Mouse (Mus musculus) embryo, embryonic 10 days (tissue): ENCODE results near the gene Crtc1.

Source experiments
- DNase-seq: peaks from one replicate; pipeline ENCODE4 v3.0.0-alpha.2; 2015; ENCODE audit warnings: low spot score

Gene Crtc1

GRCm38 (mm10) chr8:70462516-70462813 lies 23.1 kb upstream of the Crtc1 start:
- DNase-seq = no peak

- no peak for DNase-seq
Observed at GRCm38 (mm10) chr8:70461765-70462515, 22.6 kb upstream of the Crtc1 start.

GRCm38 (mm10) chr8:70460606-70461005 lies 21.2 kb upstream of the Crtc1 start:
- no peak for DNase-seq

- DNase-seq = no peak
Observed at GRCm38 (mm10) chr8:70460199-70460598, 20.8 kb upstream of the Crtc1 start.

DNA sequence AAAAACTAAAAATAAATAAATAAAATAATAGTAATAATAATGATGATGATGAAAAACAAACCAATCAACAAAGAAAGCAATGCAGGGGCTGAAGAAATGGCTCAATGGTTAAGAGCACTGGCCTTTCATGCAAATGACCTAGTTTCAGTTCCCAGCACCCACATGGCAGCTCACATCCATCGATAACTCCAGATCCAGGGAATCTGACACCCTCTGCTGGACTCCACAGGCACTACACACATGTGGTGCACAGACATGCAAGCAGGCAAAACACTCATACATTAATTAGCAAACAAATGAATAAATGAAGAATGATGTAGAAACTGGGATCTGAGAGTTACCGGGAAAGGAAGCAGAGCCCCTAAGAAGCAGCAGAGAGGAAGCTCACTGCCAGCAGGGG lies 20.3 kb upstream of the Crtc1 start:
- DNase-seq = no peak

DNA sequence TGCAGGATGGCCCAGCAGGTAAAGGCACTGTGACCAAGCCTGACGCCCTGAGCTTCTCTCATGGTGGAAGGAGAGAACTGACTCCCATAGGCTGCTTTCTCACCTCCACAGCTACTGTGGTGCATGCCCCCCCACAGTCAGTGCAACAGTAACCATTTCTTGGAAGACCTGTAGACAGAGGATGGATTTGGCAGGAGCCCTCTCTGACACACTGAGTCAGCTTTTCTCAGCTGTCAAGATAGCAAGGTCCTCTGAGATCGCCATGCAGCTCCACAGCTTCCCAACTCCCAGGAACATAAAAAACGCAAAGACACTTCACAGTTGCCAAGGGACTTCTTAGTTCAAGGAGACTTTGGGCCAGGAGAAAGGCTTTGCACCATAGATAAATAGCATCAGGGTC lies 19.1 kb upstream of the Crtc1 start:
- DNase-seq = no peak

DNA sequence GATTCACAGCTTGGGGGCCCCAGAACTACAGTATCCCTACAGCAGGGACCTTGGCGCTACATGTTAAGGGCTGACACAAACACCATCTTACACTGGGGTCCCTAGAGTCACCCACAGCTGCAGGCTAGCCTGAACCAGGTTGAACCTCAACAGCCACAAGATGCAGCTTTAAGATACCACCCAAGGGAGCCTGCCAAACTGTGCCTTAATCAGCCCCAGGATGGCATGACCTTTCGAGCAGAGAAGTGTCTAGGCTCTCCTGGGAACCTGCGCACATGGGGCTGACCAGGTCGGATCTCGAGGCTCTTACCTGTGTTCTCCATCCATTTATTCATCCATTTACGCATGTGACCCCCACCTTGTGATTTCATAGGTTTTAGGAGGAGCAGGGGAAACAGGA lies 18.5 kb upstream of the Crtc1 start:
- no peak for DNase-seq

DNA sequence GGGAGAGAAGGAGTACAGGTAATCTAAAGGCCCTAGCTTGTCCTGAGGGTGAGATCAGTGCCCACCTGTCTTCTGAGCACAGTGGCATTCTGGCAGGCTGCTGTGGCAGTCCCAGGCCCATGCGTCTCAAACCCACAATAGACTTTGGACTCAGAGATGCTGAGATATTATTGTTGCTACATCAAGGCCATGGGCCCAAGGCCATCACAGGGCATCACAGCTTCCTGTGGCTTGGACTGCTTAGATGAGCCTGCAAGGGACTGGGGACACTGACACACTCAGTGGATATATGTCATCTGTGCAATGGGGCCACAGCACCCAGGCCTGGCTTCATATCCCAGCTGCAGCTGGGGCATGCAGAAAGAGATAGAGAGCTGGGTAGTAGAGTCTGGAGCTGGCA lies 17.6 kb upstream of the Crtc1 start:
- no peak for DNase-seq

GRCm38 (mm10) chr8:70453852-70454251 lies 14.5 kb upstream of the Crtc1 start:
- DNase-seq = no peak

GRCm38 (mm10) chr8:70452196-70452966 lies 13.0 kb upstream of the Crtc1 start:
- DNase-seq = no peak

- DNase-seq = no peak
Observed at GRCm38 (mm10) chr8:70447639-70448420, 8.5 kb upstream of the Crtc1 start.

DNA sequence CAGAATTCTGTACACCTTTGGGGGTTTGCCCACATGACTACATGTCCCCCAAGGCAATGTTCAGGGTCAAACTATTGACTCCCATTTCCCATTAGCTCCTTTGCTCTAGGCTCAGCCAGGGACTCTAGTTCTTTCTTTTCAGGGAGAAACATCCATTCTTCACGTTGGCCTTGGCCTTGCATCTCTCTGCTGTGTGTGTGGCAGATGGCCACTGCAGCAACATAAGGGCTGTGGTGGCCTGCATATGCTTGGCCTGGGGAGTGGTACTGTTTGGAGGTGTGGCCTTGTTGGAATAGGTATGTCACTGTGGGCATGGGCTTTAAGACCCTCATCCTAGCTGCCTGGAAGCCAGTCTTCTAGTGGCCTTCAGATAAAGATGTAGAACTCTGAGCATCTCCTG lies 6.6 kb upstream of the Crtc1 start:
- DNase-seq = no peak

- DNase-seq = no peak
Observed at GRCm38 (mm10) chr8:70443326-70443725, 3.9 kb upstream of the Crtc1 start.

DNA sequence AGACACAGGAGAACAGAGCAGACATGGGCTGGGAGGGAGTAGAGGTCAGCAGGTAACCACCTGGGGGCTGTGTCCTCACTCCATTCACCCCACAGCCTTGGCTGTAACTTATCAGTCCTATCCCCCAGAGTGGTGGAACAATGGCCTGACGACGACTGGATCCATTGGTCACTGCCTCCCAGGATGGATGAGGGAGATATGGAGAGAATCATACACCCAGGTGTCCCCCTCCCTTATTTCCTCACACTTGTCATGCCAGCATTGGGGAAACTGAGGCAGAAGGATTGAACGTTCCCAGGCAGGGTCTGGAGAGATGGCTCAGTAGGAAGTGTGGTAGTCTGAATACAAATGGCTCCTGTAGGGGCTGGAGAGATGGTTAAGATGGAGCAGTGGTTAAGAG lies 2.2 kb upstream of the Crtc1 start:
- no peak for DNase-seq

DNA sequence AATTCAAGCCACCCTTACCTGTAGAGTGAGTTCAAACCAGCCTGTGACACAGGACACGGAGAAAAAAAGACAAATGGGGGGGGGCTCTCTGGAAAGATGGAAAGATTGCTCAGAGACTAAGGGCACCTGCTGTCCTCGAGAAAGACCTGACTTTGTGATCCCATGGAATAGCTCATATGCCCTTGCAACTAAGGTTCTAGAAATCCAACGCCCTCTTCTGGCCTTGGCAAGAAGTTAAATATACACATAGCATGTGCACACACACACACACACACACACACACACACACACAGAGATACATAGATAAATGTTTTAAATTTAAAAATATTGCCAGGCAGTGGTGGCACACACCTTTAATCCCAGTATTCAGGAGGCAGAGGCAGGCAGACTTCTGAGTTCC lies 867 bp upstream of the Crtc1 start:
- no peak for DNase-seq

- no peak for DNase-seq
Observed at GRCm38 (mm10) chr8:70439848-70440179, 435 bp upstream of the Crtc1 start.

GRCm38 (mm10) chr8:70438423-70438822 lies 956 bp downstream of the Crtc1 start:
- no peak for DNase-seq

DNA sequence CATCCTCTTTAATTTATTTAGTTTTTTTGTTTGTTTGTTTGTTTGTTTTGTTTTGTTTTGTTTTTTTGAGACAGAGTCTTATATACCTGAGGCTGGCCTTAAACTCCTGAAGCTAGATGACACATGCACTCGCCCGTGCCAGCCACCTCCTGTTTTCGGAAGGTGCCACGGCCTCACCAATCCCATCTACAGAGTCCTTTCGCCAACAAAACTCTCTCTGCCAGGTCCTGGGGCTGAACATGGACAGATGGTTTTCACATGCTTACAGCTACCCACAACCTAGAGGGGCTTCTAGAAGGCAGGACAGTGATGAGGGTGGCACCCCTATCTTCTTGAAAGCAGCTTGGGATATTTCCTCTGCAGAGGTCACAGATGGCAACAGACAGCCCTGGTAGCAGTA lies 4.2 kb downstream of the Crtc1 start:
- no peak for DNase-seq

GRCm38 (mm10) chr8:70432991-70433536 lies 6.3 kb downstream of the Crtc1 start:
- no peak for DNase-seq

DNA sequence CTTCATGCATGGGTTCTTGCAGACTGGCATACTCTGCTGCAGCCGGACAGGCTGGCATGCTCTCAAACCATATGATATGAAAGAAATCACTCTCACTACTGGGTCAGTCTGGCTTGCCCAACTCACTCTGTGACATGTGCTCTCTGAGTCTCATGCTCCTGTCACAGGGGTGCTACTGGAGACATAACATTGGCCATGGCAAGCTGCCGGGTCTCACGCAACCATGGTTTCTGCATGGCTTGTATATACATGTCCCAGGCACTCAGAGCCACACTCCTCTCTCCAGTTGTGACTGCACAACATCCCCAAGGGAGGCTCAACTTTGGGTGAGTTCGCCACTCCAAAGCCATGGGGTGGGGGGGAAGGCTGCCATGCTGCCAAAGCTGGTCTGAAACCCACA lies 8.2 kb downstream of the Crtc1 start:
- no peak for DNase-seq

GRCm38 (mm10) chr8:70426300-70426907 lies 13.0 kb downstream of the Crtc1 start:
- DNase-seq = no peak

GRCm38 (mm10) chr8:70422722-70423121 lies 16.7 kb downstream of the Crtc1 start:
- DNase-seq = no peak
